Mouse (Mus musculus) intestine, postnatal 0 days (tissue): Measurements from ENCODE around the gene Rps8. TPM values are rescaled to one million over a fixed set of nuclear protein-coding genes. Genes with fewer than 3 reads are reported as not detected.

Experiments
- ATAC-seq: fragments of 200-750 bp; cut with Nextera tagmentation; 2 replicates; pipeline ENCODE4 v1.8.0; 2017; ENCODE audit warnings: mild to moderate bottlenecking, moderate TSS enrichment, moderate library complexity
- H3K27ac ChIP-seq: fragments of 300-500 bp; sonication (generic); 2 replicates; pipeline ENCODE4 v1.5.1; 2014; ENCODE audit warnings: mild to moderate bottlenecking, low read depth, low read length, moderate library complexity
- H3K27me3 ChIP-seq: fragments of 300-500 bp; sonication (generic); replicated peaks from 2 replicates; pipeline ENCODE4 v1.6.1; 2014; ENCODE audit warnings: low read length, mixed read lengths; ENCODE audit not compliant: control insufficient read depth, insufficient read depth
- H3K36me3 ChIP-seq: fragments of 300-500 bp; sonication (generic); 2 replicates; pipeline ENCODE4 v1.6.1; 2014; ENCODE audit warnings: mild to moderate bottlenecking, moderate library complexity; ENCODE audit not compliant: control insufficient read depth, insufficient read depth
- H3K4me1 ChIP-seq: fragments of 300-500 bp; sonication (generic); replicated peaks from 2 replicates; pipeline ENCODE4 v1.6.1; 2014; ENCODE audit warnings: antibody characterized with exemption, low read length, mixed read lengths; ENCODE audit not compliant: control insufficient read depth, insufficient read depth
- H3K4me2 ChIP-seq: fragments of 300-500 bp; sonication (generic); replicated peaks from 2 replicates; pipeline ENCODE4 v1.6.1; 2014; ENCODE audit warnings: low read depth, mild to moderate bottlenecking, moderate library complexity
- H3K4me3 ChIP-seq: fragments of 300-500 bp; sonication (generic); 2 replicates; pipeline ENCODE4 v1.5.1; 2014; ENCODE audit warnings: low read depth, low read length
- H3K9ac ChIP-seq: fragments of 300-500 bp; sonication (generic); 2 replicates; pipeline ENCODE4 v1.6.1; 2014; ENCODE audit warnings: mild to moderate bottlenecking, low read depth, low read length
- H3K9me3 ChIP-seq: fragments of 300-500 bp; sonication (generic); 2 replicates; pipeline ENCODE4 v1.6.1; 2016; ENCODE audit warnings: mixed run types; ENCODE audit not compliant: control insufficient read depth
- CTCF ChIP-seq: sonication (generic); IDR thresholded peaks from 2 replicates; pipeline ENCODE4 v1.5.1; 2016; ENCODE audit warnings: low read depth, mild to moderate bottlenecking, control low read depth, antibody characterized with exemption, moderate library complexity
- WGBS: fragments of 180-500 bp; shearing (Covaris S2); extraction: QIAGEN DNeasy Blood & Tissue Kit; methylation state at CpG from one replicate; pipeline ENCODE4 v1.1.7; 2014; 5-methylcytosine and 5-hydroxymethylcytosine counted together
- polyA plus RNA-seq: library from polyadenylated mRNA; unstranded; fragments of >200 nt; fragmentation: Nextera tagmentation; extraction: Ambion mirVana; gene quantifications from 2 replicates; pipeline ENCODE4 v1.2.1, GENCODE M21; 2015

Rps8 gene
- polyA plus RNA-seq, 1 experiment from 2014 or later = 563 TPM

DNA sequence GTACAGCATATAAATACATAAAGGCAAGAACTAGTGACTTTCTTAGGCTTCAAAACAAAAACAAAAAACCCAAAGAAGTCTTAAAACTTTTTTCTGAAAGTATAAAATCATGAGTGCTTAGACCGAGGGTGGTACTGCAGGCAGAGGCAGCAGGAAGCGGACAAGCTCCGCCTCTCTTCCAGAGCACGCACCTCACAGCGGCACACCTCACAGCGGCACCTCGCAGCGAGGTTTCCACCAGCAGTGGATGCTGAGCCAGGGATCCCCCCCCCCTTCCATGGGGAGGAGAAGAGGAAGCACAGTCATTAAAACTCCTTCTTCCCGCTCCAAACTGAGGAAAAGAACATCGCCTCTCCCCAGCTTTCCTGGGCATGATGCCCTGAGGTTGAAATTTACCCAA lies 3.6 kb upstream of the Rps8 start:
- Histone ChIP-seq H3K9me3 (no peaks in the 10 kb centered on the region), H3K27me3 (no peaks in the 10 kb centered on the region), H3K27ac (no peak overlapping the region), H3K9ac (no peak overlapping the region), H3K4me3 (no peak overlapping the region), H3K36me3 (peaks cover 34% of the 10 kb centered on the region), H3K4me1 (no peaks in the 10 kb centered on the region), H3K4me2 (no peak overlapping the region)
- no peak for TF ChIP-seq CTCF
- WGBS = 77% methylated on average over 10 of the region's 10 CpGs
- no peak for ATAC-seq

DNA sequence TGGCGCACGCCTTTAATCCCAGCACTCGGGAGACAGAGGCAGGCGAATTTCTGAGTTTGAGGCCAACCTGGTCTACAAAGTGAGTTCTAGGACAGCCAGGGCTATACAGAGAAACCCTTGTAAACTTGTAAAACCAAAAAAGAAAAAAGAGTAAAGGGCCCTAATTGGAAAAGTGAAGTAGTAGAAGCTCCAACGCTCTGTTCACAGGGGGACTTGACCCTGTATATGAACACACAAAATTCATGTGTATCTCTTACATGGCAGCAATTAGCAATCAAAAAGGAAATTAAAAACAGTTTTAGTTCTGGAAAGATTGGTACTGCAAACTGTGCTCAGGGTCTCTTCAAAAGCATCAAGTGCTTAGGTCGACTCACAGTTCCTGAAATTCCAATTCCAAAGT lies 329 bp upstream of the Rps8 start:
- Histone ChIP-seq H3K9ac (peak overlapping the region; percentile 92; the same call in 1 of the 2 replicates), H3K27ac (no peak overlapping the region), H3K4me1 (0 out of 2 replicates have a peak, but pooled peaks cover 4% of the 10 kb centered on the region), H3K27me3 (no peaks in the 10 kb centered on the region), H3K4me3 (peak overlapping the region; percentile 91), H3K36me3 (peaks cover 27% of the 10 kb centered on the region), H3K4me2 (peak overlapping the region; percentile 87), H3K9me3 (no peaks in the 10 kb centered on the region)
- WGBS = 31% methylated on average over 6 of the region's 6 CpGs
- ATAC-seq = no peak; the same call in 1 of the 2 replicates
- TF ChIP-seq CTCF = no peak

DNA sequence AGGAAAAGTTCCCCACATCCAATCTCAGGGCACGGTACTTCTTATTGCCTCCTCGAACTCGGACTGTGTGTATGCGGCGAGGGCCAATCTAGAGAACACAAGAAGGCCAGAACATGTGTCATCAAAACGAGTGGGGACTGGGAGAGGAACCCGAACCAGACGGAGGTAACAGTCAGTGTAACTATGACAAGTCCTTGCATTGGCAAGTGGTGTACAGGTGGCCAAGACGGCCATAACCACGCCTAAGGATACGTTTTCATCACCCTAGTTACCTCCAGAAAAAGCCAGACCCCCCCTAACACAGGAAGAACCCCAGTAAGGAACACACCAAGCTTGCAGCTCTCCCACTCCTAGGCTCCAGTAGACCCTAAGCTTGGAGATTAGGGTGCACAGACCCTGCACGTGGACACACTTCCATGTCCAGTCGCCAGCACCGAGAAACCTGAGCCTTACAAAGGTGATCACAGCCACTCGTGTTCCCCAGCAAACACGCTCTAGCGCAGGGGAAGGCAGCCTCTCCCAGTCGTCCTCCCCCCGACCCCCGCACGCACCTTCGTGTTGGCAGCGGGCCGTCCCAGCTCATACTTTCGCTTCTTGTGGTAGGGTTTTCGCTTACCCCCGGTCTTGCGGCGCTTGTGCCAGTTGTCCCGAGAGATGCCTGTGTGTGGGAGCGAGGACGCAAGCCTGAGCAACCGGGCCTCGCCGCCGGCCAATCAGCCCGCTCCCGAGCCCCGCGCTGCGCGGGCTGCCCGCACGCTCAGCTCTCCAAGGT lies 837 bp downstream of the Rps8 start:
- 0 out of 2 replicates have a peak, but pooled peaks have one; percentile 3 for ATAC-seq
- TF ChIP-seq CTCF = no peak
- H3K4me1 ChIP-seq = 0 out of 2 replicates have a peak, but pooled peaks cover 4% of the 10 kb centered on the region
- H3K36me3 ChIP-seq = peaks cover 37% of the 10 kb centered on the region
- no peaks in the 10 kb centered on the region for H3K27me3 ChIP-seq
- 1% methylated on average over 44 of the region's 44 CpGs for WGBS
- H3K27ac ChIP-seq = peak overlapping the region; percentile 86
- H3K4me3 ChIP-seq = peak overlapping the region; percentile 91
- H3K9me3 ChIP-seq = no peaks in the 10 kb centered on the region
- H3K9ac ChIP-seq = peak overlapping the region; percentile 92
- H3K4me2 ChIP-seq = peak overlapping the region; percentile 87

DNA sequence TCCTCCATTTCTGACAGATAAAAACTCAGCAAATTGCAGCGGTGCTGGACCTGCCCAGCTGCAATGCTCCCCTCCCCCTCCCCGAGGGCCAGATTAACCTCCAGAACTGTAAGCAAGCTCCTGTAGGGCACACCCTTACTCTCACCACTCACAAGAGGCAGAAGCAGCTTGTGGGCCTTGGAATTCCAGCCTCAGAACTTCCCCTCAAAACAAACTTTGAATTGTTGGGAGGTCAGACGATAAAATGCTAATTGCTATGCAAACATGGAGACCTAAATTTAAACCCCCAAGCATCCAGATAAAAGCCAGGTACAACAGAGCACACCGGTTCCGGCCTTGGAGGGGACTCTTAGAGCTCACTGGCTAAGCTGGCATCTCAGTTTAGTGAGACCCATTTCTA lies 3.3 kb downstream of the Rps8 start:
- no peak overlapping the region for H3K4me3 ChIP-seq
- ATAC-seq = no peak
- H3K4me1 ChIP-seq = 0 out of 2 replicates have a peak, but pooled peaks cover 4% of the 10 kb centered on the region
- H3K27me3 ChIP-seq = no peaks in the 10 kb centered on the region
- H3K9me3 ChIP-seq = no peaks in the 10 kb centered on the region
- peaks cover 35% of the 10 kb centered on the region for H3K36me3 ChIP-seq
- TF ChIP-seq CTCF = no peak
- peak overlapping the region; percentile 17; the same call in 1 of the 2 replicates for H3K27ac ChIP-seq
- H3K4me2 ChIP-seq = no peak overlapping the region
- H3K9ac ChIP-seq = no peak overlapping the region
- WGBS = 38% methylated on average over 5 of the region's 5 CpGs

DNA sequence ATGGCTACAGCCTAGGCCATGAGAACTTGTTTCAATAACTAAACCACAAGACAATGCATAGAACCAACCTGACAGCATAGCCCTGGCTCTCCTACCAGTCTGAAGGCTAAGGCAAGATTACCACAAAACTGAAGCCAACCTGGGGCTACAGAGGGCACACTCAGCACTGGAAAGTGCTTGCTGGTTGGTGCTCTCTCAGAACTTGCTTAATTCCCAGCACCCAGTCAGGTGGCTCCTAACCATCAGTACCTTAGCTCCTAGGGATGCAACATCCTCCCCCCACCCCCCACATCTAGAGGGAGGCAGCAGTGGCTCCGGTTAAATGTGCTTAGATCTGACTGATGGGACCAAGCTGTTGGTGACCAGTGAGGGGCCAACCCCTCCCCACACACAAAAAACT lies 4.6 kb downstream of the Rps8 start:
- TF ChIP-seq CTCF = no peak
- no peak overlapping the region for H3K9ac ChIP-seq
- H3K27ac ChIP-seq = peak overlapping the region; percentile 28; the same call in 1 of the 2 replicates
- H3K4me1 ChIP-seq = 0 out of 2 replicates have a peak, but pooled peaks cover 4% of the 10 kb centered on the region
- H3K4me3 ChIP-seq = no peak overlapping the region
- no peaks in the 10 kb centered on the region for H3K9me3 ChIP-seq
- no peak overlapping the region for H3K4me2 ChIP-seq
- WGBS = 64% methylated on average over 1 of the region's 1 CpGs
- no peak for ATAC-seq
- H3K36me3 ChIP-seq = peaks cover 35% of the 10 kb centered on the region
- H3K27me3 ChIP-seq = no peaks in the 10 kb centered on the region

DNA sequence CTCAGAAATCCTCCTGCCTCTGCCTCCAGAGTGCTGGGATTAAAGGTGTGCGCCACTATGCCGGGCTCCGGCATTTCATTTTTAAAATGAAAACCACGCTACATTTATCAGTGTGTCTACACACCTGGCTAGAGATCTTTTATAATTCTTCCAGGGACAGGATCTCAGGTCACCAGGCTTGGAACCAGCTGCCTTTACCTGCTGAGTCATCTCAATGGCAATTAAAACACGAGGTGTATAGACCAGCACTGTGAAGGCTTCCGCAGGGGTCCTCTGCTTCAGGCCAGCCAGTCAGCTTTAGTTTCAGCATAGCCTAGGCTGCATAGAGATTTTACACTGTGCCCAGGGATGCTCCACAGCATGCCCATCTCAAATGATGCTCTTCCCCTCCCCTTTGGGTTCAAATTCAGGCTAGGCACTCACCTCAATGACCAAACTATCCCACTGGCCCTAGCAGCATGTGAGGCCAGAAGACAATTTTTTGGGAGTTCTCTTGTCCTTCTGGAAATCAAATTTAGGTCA lies 5.8 kb downstream of the Rps8 start:
- Histone ChIP-seq H3K27me3 (no peaks in the 10 kb centered on the region), H3K9me3 (no peaks in the 10 kb centered on the region), H3K9ac (no peak overlapping the region), H3K27ac (no peak overlapping the region), H3K4me2 (no peak overlapping the region), H3K4me3 (no peak overlapping the region), H3K4me1 (0 out of 2 replicates have a peak, but pooled peaks cover 4% of the 10 kb centered on the region), H3K36me3 (peaks cover 35% of the 10 kb centered on the region)
- TF ChIP-seq CTCF = no peak
- WGBS = 85% methylated on average over 6 of the region's 6 CpGs
- no peak for ATAC-seq
